Mouse (Mus musculus) embryonic facial prominence, embryonic 13.5 days (tissue): ENCODE measurements around the gene Slc6a8. TPM values are rescaled to one million over a fixed set of nuclear protein-coding genes. Genes with fewer than 3 reads are reported as not detected.

Source experiments
- ATAC-seq: fragments of 200-750 bp; cut with Nextera tagmentation; 2 replicates; pipeline ENCODE4 v1.8.0; 2017; ENCODE audit warnings: low read depth; ENCODE audit not compliant: insufficient number of reproducible peaks, insufficient read depth, low FRiP score, low TSS enrichment
- H3K27ac ChIP-seq: fragments of 300-500 bp; sonication (generic); 2 replicates; pipeline ENCODE4 v1.5.1; 2015; ENCODE audit warnings: moderate library complexity, mild to moderate bottlenecking, inconsistent platforms
- H3K27me3 ChIP-seq: fragments of 300-500 bp; sonication (generic); 2 replicates; pipeline ENCODE4 v1.6.1; 2015; ENCODE audit warnings: mild to moderate bottlenecking, inconsistent platforms
- H3K36me3 ChIP-seq: fragments of 300-500 bp; sonication (generic); 2 replicates; pipeline ENCODE4 v1.6.1; 2015; ENCODE audit warnings: mild to moderate bottlenecking, inconsistent platforms
- H3K4me1 ChIP-seq: fragments of 300-500 bp; sonication (generic); 2 replicates; pipeline ENCODE4 v1.6.1; 2015; ENCODE audit warnings: inconsistent platforms
- H3K4me2 ChIP-seq: fragments of 300-500 bp; sonication (generic); 2 replicates; pipeline ENCODE4 v1.6.1; 2015; ENCODE audit warnings: moderate library complexity, mild to moderate bottlenecking, inconsistent platforms
- H3K4me3 ChIP-seq: fragments of 300-500 bp; sonication (generic); 2 replicates; pipeline ENCODE4 v1.5.1; 2015; ENCODE audit warnings: mild to moderate bottlenecking, inconsistent platforms
- H3K9ac ChIP-seq: fragments of 300-500 bp; sonication (generic); 2 replicates; pipeline ENCODE4 v1.6.1; 2015; ENCODE audit warnings: mild to moderate bottlenecking, inconsistent platforms
- H3K9me3 ChIP-seq: fragments of 300-500 bp; sonication (generic); 2 replicates; pipeline ENCODE4 v1.6.1; 2016; ENCODE audit warnings: inconsistent platforms
- WGBS: fragments of 180-500 bp; shearing (Covaris S2); methylation state at CpG from one replicate; pipeline ENCODE4 v1.1.7; 2015; ENCODE audit warnings: mixed read lengths; 5-methylcytosine and 5-hydroxymethylcytosine counted together
- polyA plus RNA-seq: library from polyadenylated mRNA; unstranded; fragments of >200 nt; fragmentation: Nextera tagmentation; extraction: Ambion mirVana; gene quantifications from 2 replicates; pipeline ENCODE4 v1.2.1, GENCODE M21; 2015

Gene Slc6a8
- polyA plus RNA-seq, 1 experiment from 2014 or later = 10.1 TPM

DNA sequence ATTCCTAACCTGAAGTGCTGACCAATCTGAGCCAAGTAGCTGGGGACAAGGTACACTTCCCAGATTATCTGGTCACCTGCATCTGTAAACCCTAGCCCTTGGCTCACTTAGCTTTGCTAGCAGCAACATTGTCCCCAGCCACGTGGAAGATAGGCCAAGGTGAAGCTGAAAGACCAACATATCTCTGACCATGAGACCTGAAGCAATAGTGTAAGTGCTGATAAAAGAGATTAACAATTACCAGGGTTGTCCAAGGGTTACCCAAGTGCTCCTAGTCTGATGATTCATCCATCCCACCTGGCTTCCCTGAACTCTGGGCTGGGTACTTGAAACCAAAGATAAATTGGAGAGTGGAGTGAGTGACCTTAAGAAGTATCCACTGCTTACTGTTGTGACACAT, 58.0 kb downstream of the Slc6a8 start:
- Histone ChIP-seq H3K4me3 (no peak overlapping the region), H3K9ac (no peak overlapping the region), H3K27ac (no peak overlapping the region), H3K9me3 (no peaks in the 10 kb centered on the region), H3K4me1 (no peaks in the 10 kb centered on the region), H3K4me2 (no peak overlapping the region), H3K36me3 (peaks cover 13% of the 10 kb centered on the region; the same call in 1 of the 2 replicates), H3K27me3 (no peaks in the 10 kb centered on the region)
- 34% methylated on average over 1 of the region's 1 CpGs for WGBS
- no peak for ATAC-seq

Other genes with a start within 250 kb of the Slc6a8 start
- 0.55 TPM in 1 of 2 replicates, not detected in the other for gene Trex2, start 237.8 kb upstream of the Slc6a8 start, polyA plus RNA-seq
- gene Haus7, start 214.1 kb upstream of the Slc6a8 start, polyA plus RNA-seq = 83.0 and 96.2 TPM in 2 replicates
- 121 and 154 TPM in 2 replicates for gene Bgn, start 189.5 kb upstream of the Slc6a8 start, polyA plus RNA-seq
- 0.24 and 0.28 TPM in 2 replicates for gene Atp2b3, start 170.1 kb upstream of the Slc6a8 start, polyA plus RNA-seq
- gene Dusp9, start 33.7 kb upstream of the Slc6a8 start, polyA plus RNA-seq = 13.3 and 17.4 TPM in 2 replicates
- 15.6 and 18.8 TPM in 2 replicates for gene Pnck, start 13.0 kb upstream of the Slc6a8 start, polyA plus RNA-seq
- gene Bcap31, start 43.0 kb downstream of the Slc6a8 start, polyA plus RNA-seq = 208 and 226 TPM in 2 replicates
- 13.9 and 15.4 TPM in 2 replicates for gene Abcd1, start 43.4 kb downstream of the Slc6a8 start, polyA plus RNA-seq
- 0.41 and 0.46 TPM in 2 replicates for gene Plxnb3, start 83.9 kb downstream of the Slc6a8 start, polyA plus RNA-seq
- 3.0 and 3.5 TPM in 2 replicates for gene Srpk3, start 101.3 kb downstream of the Slc6a8 start, polyA plus RNA-seq
- gene Idh3g, start 113.7 kb downstream of the Slc6a8 start, polyA plus RNA-seq = 204 and 207 TPM in 2 replicates
- gene Ssr4, start 113.9 kb downstream of the Slc6a8 start, polyA plus RNA-seq = 182 and 192 TPM in 2 replicates
- 1.7 and 2.1 TPM in 2 replicates for gene Pdzd4, start 151.8 kb downstream of the Slc6a8 start, polyA plus RNA-seq
- 0.07 and 0.17 TPM in 2 replicates for gene Avpr2, start 219.0 kb downstream of the Slc6a8 start, polyA plus RNA-seq
- gene L1cam, start 223.0 kb downstream of the Slc6a8 start, polyA plus RNA-seq = 3.2 and 4.3 TPM in 2 replicates
- gene Arhgap4, start 248.7 kb downstream of the Slc6a8 start, polyA plus RNA-seq = 3.3 and 3.4 TPM in 2 replicates
- 132 and 151 TPM in 2 replicates for gene Naa10, start 248.8 kb downstream of the Slc6a8 start, polyA plus RNA-seq